Mouse (Mus musculus): ENCODE measurements at regions not wholly inside any gene's neighbourhood (a gene's known extent, or its start where the extent isn't known, plus 50 kb on each side); places are given as distances from the start of the nearest gene placed in this dataset.

GRCm38 (mm10) chr13:84021771-84022170, 200.3 kb upstream of the Tmem161b start:
- Histone ChIP-seq H3K4me3 (ENCODE audit: low read depth, low read length) (no peak overlapping the region), H3K9me3 (replicated peaks; ENCODE audit: control insufficient read depth, low read length) (no peaks in the 10 kb centered on the region), H3K36me3 (replicated peaks; ENCODE audit: control insufficient read depth, insufficient read depth, low read length) (no peaks in the 10 kb centered on the region), H3K9ac (replicated peaks; ENCODE audit: low read depth, low read length) (no peak overlapping the region), H3K27me3 (ENCODE audit: control insufficient read depth, insufficient read depth, low read length) (no peaks in the 10 kb centered on the region), H3K27ac (ENCODE audit: low read depth) (no peak overlapping the region), H3K4me1 (ENCODE audit: control insufficient read depth, insufficient read depth) (no peaks in the 10 kb centered on the region), H3K4me2 (ENCODE audit: low read depth, low read length) (no peak overlapping the region)
- DNase-seq (ENCODE audit: low spot score) = no peak
- 75% methylated on average over 7 of the region's 7 CpGs for WGBS
- ATAC-seq (ENCODE audit: insufficient read depth, low read depth) = no peak
- TF ChIP-seq EP300 (IDR thresholded peaks at IDR 0.05; ENCODE audit: low read depth) (no peak), CTCF (IDR thresholded peaks at IDR 0.05; ENCODE audit: low read depth) (no peak)

GRCm38 (mm10) chr13:84023021-84023420, 199.1 kb upstream of the Tmem161b start:
- TF ChIP-seq EP300 (IDR thresholded peaks at IDR 0.05; ENCODE audit: low read depth) (no peak), CTCF (IDR thresholded peaks at IDR 0.05; ENCODE audit: low read depth) (no peak)
- H3K36me3 ChIP-seq (replicated peaks; ENCODE audit: control insufficient read depth, insufficient read depth, low read length) = no peaks in the 10 kb centered on the region
- 92% methylated on average over 1 of the region's 1 CpGs for WGBS
- no peak overlapping the region for H3K4me2 ChIP-seq (ENCODE audit: low read depth, low read length)
- H3K9ac ChIP-seq (replicated peaks; ENCODE audit: low read depth, low read length) = no peak overlapping the region
- no peaks in the 10 kb centered on the region for H3K4me1 ChIP-seq (ENCODE audit: control insufficient read depth, insufficient read depth)
- H3K4me3 ChIP-seq (ENCODE audit: low read depth, low read length) = no peak overlapping the region
- no peak for ATAC-seq (ENCODE audit: insufficient read depth, low read depth)
- H3K9me3 ChIP-seq (replicated peaks; ENCODE audit: control insufficient read depth, low read length) = no peaks in the 10 kb centered on the region
- no peaks in the 10 kb centered on the region for H3K27me3 ChIP-seq (ENCODE audit: control insufficient read depth, insufficient read depth, low read length)
- H3K27ac ChIP-seq (ENCODE audit: low read depth) = no peak overlapping the region
- no peak for DNase-seq (ENCODE audit: low spot score)

- Histone ChIP-seq H3K4me2 (ENCODE audit: low read depth, low read length) (no peak overlapping the region), H3K4me3 (ENCODE audit: low read depth, low read length) (no peak overlapping the region), H3K9ac (replicated peaks; ENCODE audit: low read depth, low read length) (no peak overlapping the region), H3K4me1 (ENCODE audit: control insufficient read depth, insufficient read depth) (no peaks in the 10 kb centered on the region), H3K27me3 (ENCODE audit: control insufficient read depth, insufficient read depth, low read length) (no peaks in the 10 kb centered on the region), H3K27ac (ENCODE audit: low read depth) (no peak overlapping the region), H3K9me3 (replicated peaks; ENCODE audit: control insufficient read depth, low read length) (no peaks in the 10 kb centered on the region), H3K36me3 (replicated peaks; ENCODE audit: control insufficient read depth, insufficient read depth, low read length) (no peaks in the 10 kb centered on the region)
- WGBS = 58% methylated on average over 5 of the region's 5 CpGs
- TF ChIP-seq CTCF (IDR thresholded peaks at IDR 0.05; ENCODE audit: low read depth) (no peak), EP300 (IDR thresholded peaks at IDR 0.05; ENCODE audit: low read depth) (no peak)
- DNase-seq (ENCODE audit: low spot score) (no peak), ATAC-seq (ENCODE audit: insufficient read depth, low read depth) (no peak)
These were observed 198.5 kb upstream of the Tmem161b start for GRCm38 (mm10) chr13:84023637-84024036.

- H3K36me3 ChIP-seq (replicated peaks; ENCODE audit: control insufficient read depth, insufficient read depth, low read length) = no peaks in the 10 kb centered on the region
- no peak for ATAC-seq (ENCODE audit: insufficient read depth, low read depth)
- WGBS = 81% methylated on average over 2 of the region's 2 CpGs
- no peaks in the 10 kb centered on the region for H3K9me3 ChIP-seq (replicated peaks; ENCODE audit: control insufficient read depth, low read length)
- no peak overlapping the region for H3K9ac ChIP-seq (replicated peaks; ENCODE audit: low read depth, low read length)
- no peak overlapping the region for H3K27ac ChIP-seq (ENCODE audit: low read depth)
- TF ChIP-seq EP300 (IDR thresholded peaks at IDR 0.05; ENCODE audit: low read depth) (no peak), CTCF (IDR thresholded peaks at IDR 0.05; ENCODE audit: low read depth) (no peak)
- H3K4me3 ChIP-seq (ENCODE audit: low read depth, low read length) = no peak overlapping the region
- DNase-seq (ENCODE audit: low spot score) = no peak
- H3K4me2 ChIP-seq (ENCODE audit: low read depth, low read length) = no peak overlapping the region
- no peaks in the 10 kb centered on the region for H3K27me3 ChIP-seq (ENCODE audit: control insufficient read depth, insufficient read depth, low read length)
- no peaks in the 10 kb centered on the region for H3K4me1 ChIP-seq (ENCODE audit: control insufficient read depth, insufficient read depth)
These were observed 196.7 kb upstream of the Tmem161b start for GRCm38 (mm10) chr13:84025348-84025747.

- H3K36me3 ChIP-seq (replicated peaks; ENCODE audit: control insufficient read depth, insufficient read depth, low read length) = no peaks in the 10 kb centered on the region
- no peaks in the 10 kb centered on the region for H3K27me3 ChIP-seq (ENCODE audit: control insufficient read depth, insufficient read depth, low read length)
- H3K4me2 ChIP-seq (ENCODE audit: low read depth, low read length) = no peak overlapping the region
- H3K9ac ChIP-seq (replicated peaks; ENCODE audit: low read depth, low read length) = no peak overlapping the region
- ATAC-seq (ENCODE audit: insufficient read depth, low read depth) (no peak), DNase-seq (ENCODE audit: low spot score) (no peak)
- no peak for TF ChIP-seq EP300 (IDR thresholded peaks at IDR 0.05; ENCODE audit: low read depth)
- H3K4me1 ChIP-seq (ENCODE audit: control insufficient read depth, insufficient read depth) = no peaks in the 10 kb centered on the region
- no peaks in the 10 kb centered on the region for H3K9me3 ChIP-seq (replicated peaks; ENCODE audit: control insufficient read depth, low read length)
- 78% methylated on average over 6 of the region's 6 CpGs for WGBS
- no peak overlapping the region for H3K4me3 ChIP-seq (ENCODE audit: low read depth, low read length)
- no peak overlapping the region for H3K27ac ChIP-seq (ENCODE audit: low read depth)
These were observed 174.4 kb upstream of the Tmem161b start for GRCm38 (mm10) chr13:84047736-84048135.

GRCm38 (mm10) chr13:84052221-84052620, 169.9 kb upstream of the Tmem161b start:
- TF ChIP-seq CTCF (IDR thresholded peaks at IDR 0.05; ENCODE audit: low read depth) (no peak), EP300 (IDR thresholded peaks at IDR 0.05; ENCODE audit: low read depth) (no peak)
- Histone ChIP-seq H3K9me3 (replicated peaks; ENCODE audit: control insufficient read depth, low read length) (no peaks in the 10 kb centered on the region), H3K27me3 (ENCODE audit: control insufficient read depth, insufficient read depth, low read length) (no peaks in the 10 kb centered on the region), H3K27ac (ENCODE audit: low read depth) (no peak overlapping the region), H3K4me2 (ENCODE audit: low read depth, low read length) (no peak overlapping the region), H3K4me3 (ENCODE audit: low read depth, low read length) (no peak overlapping the region), H3K9ac (replicated peaks; ENCODE audit: low read depth, low read length) (no peak overlapping the region), H3K36me3 (replicated peaks; ENCODE audit: control insufficient read depth, insufficient read depth, low read length) (no peaks in the 10 kb centered on the region), H3K4me1 (ENCODE audit: control insufficient read depth, insufficient read depth) (no peaks in the 10 kb centered on the region)
- DNase-seq (ENCODE audit: low spot score) (no peak), ATAC-seq (ENCODE audit: insufficient read depth, low read depth) (no peak)
- 67% methylated on average over 1 of the region's 1 CpGs for WGBS

Data from heart, postnatal 0 days (tissue).